Mouse (Mus musculus) embryo, embryonic 10 days (tissue): Measurements from ENCODE around the gene Tab2.
"Not testable (repeated sequence)": the region's sequence is repeated elsewhere in the genome, so short reads cannot be mapped to it uniquely, and the experiment has no call there.

ENCODE experiments used
- DNase-seq: peaks from one replicate; pipeline ENCODE4 v3.0.0-alpha.2; 2015; ENCODE audit warnings: low spot score

The Tab2 gene

GRCm38 (mm10) chr10:7888256-7888868, 67.7 kb downstream of the Tab2 start:
- DNase-seq: no peak

DNA sequence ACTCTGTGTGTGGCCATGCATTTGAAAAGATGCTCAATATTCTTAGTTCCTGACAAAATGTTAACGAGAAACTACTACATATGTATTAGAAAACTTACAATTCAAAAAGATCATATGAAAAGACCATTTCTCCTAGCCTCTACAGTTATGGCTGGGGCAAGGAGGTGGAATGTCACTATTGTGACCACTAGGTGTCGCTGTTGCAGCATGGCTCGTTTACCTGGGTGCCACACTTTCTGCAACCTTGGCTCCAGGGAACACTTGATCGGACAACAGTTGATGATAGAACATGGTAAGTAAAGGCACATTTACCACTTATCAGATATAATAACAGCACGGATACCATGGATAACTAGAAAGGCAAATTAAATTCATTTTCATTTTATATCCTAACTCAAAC, 72.5 kb downstream of the Tab2 start:
- DNase-seq: peak; percentile 93

DNA sequence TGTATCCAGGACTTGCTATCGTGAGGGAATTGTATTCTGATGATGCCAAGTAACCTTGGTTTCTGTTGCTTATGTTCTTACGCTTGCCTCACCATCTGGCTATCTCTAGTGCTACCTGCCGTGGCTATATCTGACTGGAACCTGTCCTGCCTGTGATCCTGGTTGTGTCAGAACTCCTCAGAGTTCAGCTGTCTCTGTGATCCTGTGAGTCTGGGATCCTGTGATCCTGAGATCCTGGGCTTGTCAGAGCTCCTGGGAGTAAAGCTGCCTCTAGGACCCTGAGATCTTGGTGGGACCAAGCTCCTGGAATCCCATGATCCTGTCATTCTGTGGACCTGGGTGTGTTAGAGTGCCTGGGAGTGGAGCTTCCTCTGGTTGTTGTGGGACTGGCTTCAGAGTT, 74.1 kb downstream of the Tab2 start:
- no peak for DNase-seq

- not testable (repeated sequence) for DNase-seq
These were observed 75.7 kb downstream of the Tab2 start for GRCm38 (mm10) chr10:7880283-7880682.

GRCm38 (mm10) chr10:7874194-7874593, 81.8 kb downstream of the Tab2 start:
- no peak for DNase-seq

DNA sequence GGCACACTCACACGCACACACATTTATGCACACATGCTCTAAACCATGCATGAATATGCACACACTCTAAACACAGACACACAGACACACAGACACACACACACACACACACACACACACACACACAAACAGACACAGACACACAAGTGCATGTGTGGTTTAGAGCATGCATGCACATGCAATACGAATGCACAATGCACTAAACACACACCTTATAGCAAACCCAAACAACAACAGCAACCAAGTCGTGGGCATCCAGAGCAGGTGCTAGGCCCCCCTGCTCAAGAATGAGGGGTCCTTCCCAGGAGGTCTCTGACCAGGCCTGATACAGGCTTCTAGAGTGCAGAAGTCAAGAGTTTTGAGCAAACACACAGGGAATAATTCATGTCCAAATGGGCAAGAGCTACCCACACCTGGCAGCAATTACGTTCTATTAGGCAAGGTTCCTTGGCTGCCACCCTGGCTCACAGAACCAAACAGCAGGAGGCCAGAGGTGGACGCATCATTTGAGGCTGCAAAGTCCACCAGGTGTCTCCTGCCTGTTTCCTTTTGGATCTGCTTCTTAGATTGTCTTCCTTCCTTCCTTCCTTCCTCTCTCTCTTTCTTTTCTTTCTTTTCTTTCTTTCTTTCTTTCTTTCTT, 84.5 kb downstream of the Tab2 start:
- DNase-seq: no peak

DNA sequence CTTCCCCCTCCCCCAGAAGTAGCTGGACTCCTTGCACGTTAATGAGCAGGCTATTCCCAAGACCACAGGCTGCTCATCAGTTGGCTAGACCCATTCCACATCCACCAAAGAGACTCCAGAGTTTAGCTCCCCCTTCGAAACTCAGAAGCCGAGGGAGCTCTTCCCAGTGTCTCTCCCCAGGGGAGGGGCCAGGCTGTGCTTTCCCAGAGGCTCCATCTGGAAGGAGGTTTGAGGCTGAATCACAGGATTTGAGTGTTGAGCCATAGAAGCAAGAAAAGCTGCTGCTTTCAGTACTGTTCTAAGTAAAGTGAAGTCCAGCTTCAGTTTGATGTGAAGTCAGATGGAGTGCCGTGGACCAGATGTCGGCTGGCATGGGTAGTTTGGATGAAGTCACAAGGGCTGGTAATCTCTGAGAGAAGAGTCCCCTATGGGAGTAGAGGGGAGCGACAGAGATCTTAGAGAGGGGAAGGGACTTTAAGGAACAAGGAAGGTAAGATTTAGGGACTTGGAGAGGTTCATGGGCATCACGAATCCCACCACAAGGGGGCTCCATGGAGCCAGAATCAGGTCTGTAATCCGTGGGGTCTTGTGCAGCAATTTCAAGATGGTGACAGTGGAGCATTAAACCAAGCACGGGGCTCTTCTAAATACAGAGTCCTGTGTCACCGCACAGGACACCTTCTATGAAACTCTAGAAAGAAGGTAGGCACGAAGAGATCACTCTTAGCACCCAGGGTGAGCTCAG, 85.3 kb downstream of the Tab2 start:
- DNase-seq: peak; percentile 41

GRCm38 (mm10) chr10:7869746-7870145, 86.3 kb downstream of the Tab2 start:
- DNase-seq: no peak

GRCm38 (mm10) chr10:7867666-7868030, 88.4 kb downstream of the Tab2 start:
- peak; percentile 18 for DNase-seq

- DNase-seq: peak; percentile 13
These were observed 89.0 kb downstream of the Tab2 start for GRCm38 (mm10) chr10:7866762-7867665.

GRCm38 (mm10) chr10:7864806-7865205, 91.2 kb downstream of the Tab2 start:
- DNase-seq: no peak

DNA sequence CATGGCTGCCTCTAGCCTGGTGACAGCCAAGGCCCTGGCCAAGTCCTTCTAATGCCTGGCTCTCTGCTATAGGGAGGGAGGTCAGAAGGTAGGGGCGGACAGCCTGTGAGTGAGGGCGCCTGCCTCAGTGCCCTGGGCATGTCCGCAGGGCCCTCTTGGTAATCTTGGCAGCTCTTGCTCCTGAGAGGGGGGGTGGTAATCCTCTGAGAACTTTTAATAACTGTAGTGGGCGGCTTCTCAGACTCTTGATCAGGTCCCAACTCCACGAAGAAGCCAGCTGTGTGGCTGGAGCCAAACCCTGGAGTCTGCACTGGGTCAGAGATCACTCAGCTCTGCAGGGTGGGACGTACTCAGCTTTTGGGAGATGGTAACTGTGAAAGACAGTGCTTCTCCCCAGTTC, 91.8 kb downstream of the Tab2 start:
- DNase-seq: no peak

GRCm38 (mm10) chr10:7863411-7863810, 92.6 kb downstream of the Tab2 start:
- DNase-seq: no peak

GRCm38 (mm10) chr10:7861937-7862657, 93.9 kb downstream of the Tab2 start:
- no peak for DNase-seq

GRCm38 (mm10) chr10:7861259-7861936, 94.6 kb downstream of the Tab2 start:
- no peak for DNase-seq

DNA sequence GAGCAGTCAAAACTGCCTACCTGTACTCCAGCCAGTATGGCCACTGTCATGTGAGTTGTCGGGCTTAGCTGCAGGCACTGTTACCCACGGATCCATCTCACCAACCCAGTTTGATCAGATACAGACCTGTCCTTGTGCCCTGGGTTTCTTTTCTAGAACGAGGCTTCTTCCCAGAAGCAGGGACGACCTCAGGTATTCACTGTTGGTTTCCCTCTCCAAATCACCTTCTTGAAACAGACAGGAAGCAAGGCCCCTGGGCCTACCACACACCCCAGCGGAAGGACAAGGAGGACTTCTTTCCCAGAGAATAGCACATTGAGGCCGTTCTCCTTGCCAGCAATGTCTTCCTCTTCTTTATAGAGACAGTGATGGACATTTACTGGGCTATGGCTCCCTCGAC, 95.5 kb downstream of the Tab2 start:
- no peak for DNase-seq
